Mouse (Mus musculus) hindbrain, postnatal 0 days (tissue): ENCODE results near the gene Nifk. TPM values are rescaled to one million over a fixed set of nuclear protein-coding genes. Genes with fewer than 3 reads are reported as not detected.
A peak's percentile ranks its signal among the peaks of the same experiment; 100 is the strongest.

ENCODE experiments used
- ATAC-seq: fragments of 200-750 bp; cut with Nextera tagmentation; 2 replicates; pipeline ENCODE4 v1.8.0; 2017; ENCODE audit warnings: mild to moderate bottlenecking, moderate TSS enrichment, moderate library complexity
- DNase-seq: peaks from one replicate; pipeline ENCODE4 v3.0.0-alpha.2; 2015; ENCODE audit warnings: low spot score
- H3K27ac ChIP-seq: fragments of 300-500 bp; sonication (generic); 2 replicates; pipeline ENCODE4 v1.5.1; 2014; ENCODE audit warnings: mild to moderate bottlenecking
- H3K27me3 ChIP-seq: fragments of 300-500 bp; sonication (generic); 2 replicates; pipeline ENCODE4 v1.6.1; 2014; ENCODE audit warnings: low read length, mixed read lengths; ENCODE audit not compliant: insufficient read depth
- H3K36me3 ChIP-seq: fragments of 300-500 bp; sonication (generic); 2 replicates; pipeline ENCODE4 v1.6.1; 2014; ENCODE audit warnings: low read length, mixed read lengths; ENCODE audit not compliant: insufficient read depth
- H3K4me1 ChIP-seq: fragments of 300-500 bp; sonication (generic); 2 replicates; pipeline ENCODE4 v1.6.1; 2014; ENCODE audit warnings: antibody characterized with exemption, low read length, mixed read lengths; ENCODE audit not compliant: insufficient read depth
- H3K4me2 ChIP-seq: fragments of 300-500 bp; sonication (generic); 2 replicates; pipeline ENCODE4 v1.6.1; 2014; ENCODE audit warnings: low read depth, mild to moderate bottlenecking, low read length, moderate library complexity, mixed read lengths
- H3K4me3 ChIP-seq: fragments of 300-500 bp; sonication (generic); 2 replicates; pipeline ENCODE4 v1.5.1; 2014; ENCODE audit warnings: low read length
- H3K9ac ChIP-seq: fragments of 300-500 bp; sonication (generic); replicated peaks from 2 replicates; pipeline ENCODE4 v1.6.1; 2014; ENCODE audit warnings: mild to moderate bottlenecking, low read length, moderate library complexity, mixed read lengths
- H3K9me3 ChIP-seq: fragments of 300-500 bp; sonication (generic); 2 replicates; pipeline ENCODE4 v1.6.1; 2016; ENCODE audit warnings: low read length, mixed read lengths
- CTCF ChIP-seq: IDR thresholded peaks from 2 replicates; pipeline ENCODE4 v1.5.1; 2016; ENCODE audit warnings: antibody characterized with exemption, control low read depth, low read depth
- WGBS: fragments of 180-500 bp; shearing (Covaris S2); extraction: QIAGEN DNeasy Blood & Tissue Kit; methylation state at CpG from one replicate; pipeline ENCODE4 v1.1.7; 2014; 5-methylcytosine and 5-hydroxymethylcytosine counted together
- polyA plus RNA-seq: library from polyadenylated mRNA; unstranded; fragments of >200 nt; fragmentation: Nextera tagmentation; extraction: Ambion mirVana; gene quantifications from 2 replicates; pipeline ENCODE4 v1.2.1, GENCODE M21; 2015
- total RNA-seq: library from RNA; depleted of rRNA; stranded (reverse); fragments of >200 nt; gene quantifications from 2 replicates; pipeline ENCODE4 v1.2.3, GENCODE M21; 2014

Nifk gene
- total and polyA plus RNA-seq, 2 experiments from 2014 or later = 25.6 to 64.8 TPM

GRCm38 (mm10) chr1:118343649-118344435 lies 22.2 kb downstream of the Nifk start:
- no peak overlapping the region for H3K4me3 ChIP-seq

GRCm38 (mm10) chr1:118349922-118350321 lies 28.3 kb downstream of the Nifk start:
- Histone ChIP-seq H3K4me2 (no peak overlapping the region), H3K36me3 (no peaks in the 10 kb centered on the region), H3K27ac (no peak overlapping the region), H3K9me3 (peaks cover 3% of the 10 kb centered on the region; the same call in 1 of the 2 replicates), H3K27me3 (no peaks in the 10 kb centered on the region), H3K9ac (no peak overlapping the region), H3K4me3 (no peak overlapping the region), H3K4me1 (no peaks in the 10 kb centered on the region)
- DNase-seq (no peak), ATAC-seq (no peak)
- TF ChIP-seq CTCF = no peak
- WGBS = 78% methylated on average over 3 of the region's 3 CpGs

More at GRCm38 (mm10) chr1:118343649-118344435, 22.2 kb downstream of the Nifk start:
- H3K4me2 ChIP-seq = no peak overlapping the region
- H3K36me3 ChIP-seq = no peaks in the 10 kb centered on the region
- ATAC-seq (no peak), DNase-seq (no peak)
- H3K27ac ChIP-seq = no peak overlapping the region
- H3K27me3 ChIP-seq = no peaks in the 10 kb centered on the region
- 0 out of 2 replicates have a peak, but pooled peaks have one; percentile 5 for TF ChIP-seq CTCF
- H3K9ac ChIP-seq = no peak overlapping the region
- 37% methylated on average over 6 of the region's 6 CpGs for WGBS
- H3K4me1 ChIP-seq = no peaks in the 10 kb centered on the region
- peaks cover 3% of the 10 kb centered on the region; the same call in 1 of the 2 replicates for H3K9me3 ChIP-seq

GRCm38 (mm10) chr1:118359071-118359761 lies 37.6 kb downstream of the Nifk start:
- 51% methylated on average over 6 of the region's 6 CpGs for WGBS
- no peak for ATAC-seq
- Histone ChIP-seq H3K9ac (no peak overlapping the region), H3K36me3 (no peaks in the 10 kb centered on the region), H3K4me3 (no peak overlapping the region), H3K4me1 (no peaks in the 10 kb centered on the region), H3K27ac (no peak overlapping the region), H3K27me3 (no peaks in the 10 kb centered on the region), H3K4me2 (no peak overlapping the region), H3K9me3 (no peaks in the 10 kb centered on the region)
- no peak for DNase-seq
- no peak for TF ChIP-seq CTCF

- TF ChIP-seq CTCF = peak; percentile 35; the same call in 1 of the 2 replicates
- ATAC-seq (no peak), DNase-seq (no peak)
- no peak overlapping the region for H3K9ac ChIP-seq
- H3K27me3 ChIP-seq = no peaks in the 10 kb centered on the region
- no peaks in the 10 kb centered on the region for H3K4me1 ChIP-seq
- H3K36me3 ChIP-seq = no peaks in the 10 kb centered on the region
- no peak overlapping the region for H3K27ac ChIP-seq
- H3K4me3 ChIP-seq = no peak overlapping the region
- no peaks in the 10 kb centered on the region for H3K9me3 ChIP-seq
- no peak overlapping the region for H3K4me2 ChIP-seq
- WGBS = 85% methylated on average over 1 of the region's 1 CpGs
These were observed 46.3 kb downstream of the Nifk start for GRCm38 (mm10) chr1:118367970-118368369.

- WGBS = 56% methylated on average over 3 of the region's 3 CpGs
- Histone ChIP-seq H3K4me1 (no peaks in the 10 kb centered on the region), H3K27ac (no peak overlapping the region), H3K27me3 (no peaks in the 10 kb centered on the region), H3K9me3 (no peaks in the 10 kb centered on the region), H3K9ac (no peak overlapping the region), H3K4me2 (no peak overlapping the region), H3K36me3 (no peaks in the 10 kb centered on the region), H3K4me3 (no peak overlapping the region)
- ATAC-seq (no peak), DNase-seq (no peak)
- TF ChIP-seq CTCF = no peak
These were observed 47.3 kb downstream of the Nifk start for GRCm38 (mm10) chr1:118368721-118369461.

GRCm38 (mm10) chr1:118377784-118378183 lies 56.1 kb downstream of the Nifk start:
- no peak overlapping the region for H3K4me2 ChIP-seq
- no peak overlapping the region for H3K9ac ChIP-seq
- no peaks in the 10 kb centered on the region for H3K9me3 ChIP-seq
- H3K4me1 ChIP-seq = no peaks in the 10 kb centered on the region
- TF ChIP-seq CTCF = no peak
- no peak overlapping the region for H3K4me3 ChIP-seq
- H3K36me3 ChIP-seq = no peaks in the 10 kb centered on the region
- ATAC-seq = no peak
- no peaks in the 10 kb centered on the region for H3K27me3 ChIP-seq
- WGBS = 85% methylated on average over 5 of the region's 5 CpGs
- DNase-seq = no peak
- no peak overlapping the region for H3K27ac ChIP-seq
